In the genomic region with DNA sequence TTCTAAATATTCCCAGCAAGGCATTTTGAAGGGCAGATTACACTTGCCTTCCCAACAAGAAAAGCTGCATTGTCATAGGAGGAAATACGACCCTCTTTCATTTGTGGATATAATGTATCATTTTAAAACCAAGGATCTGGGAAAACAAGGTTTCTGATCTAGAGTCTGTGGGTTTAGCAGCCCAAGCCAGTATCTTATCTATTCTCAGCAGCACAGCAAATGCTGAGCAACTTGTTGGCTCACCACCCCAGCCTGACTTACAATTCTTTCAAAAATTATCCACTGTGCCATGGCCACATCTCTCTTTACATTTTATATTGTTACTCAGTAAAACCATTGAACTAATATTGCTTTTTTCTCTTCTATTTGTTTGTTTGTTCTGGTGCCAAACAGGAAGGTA, we compare ENCODE assay signal across 23 mouse cellular contexts. TPM values are rescaled to one million over a fixed set of nuclear protein-coding genes. Genes with fewer than 3 reads are reported as not detected.
A peak's percentile ranks its signal among the peaks of the same experiment; 100 is the strongest.
DNase-seq lines count a peak whose midpoint lies in the region; ATAC-seq and TF ChIP-seq lines count a peak whose summit lies in the region.
"Had no signal": no experiment of that assay in that cellular context is flagged by ENCODE, and none has a peak within 500 bp of the region (broad histone marks: within the 10 kb centered on the region; RNA-seq: fewer than 3 reads in every experiment).

No protein-coding gene starts in this region.

- H3K9me3 ChIP-seq in G1E (replicated peaks): no peaks in the 10 kb centered on the region
- no peaks in the 10 kb centered on the region for H3K9me3 ChIP-seq in liver, embryonic 11.5 days (ENCODE audit: control insufficient read depth, low read length)
- H3K9me3 ChIP-seq in liver, postnatal 0 days (ENCODE audit: low read length): no peaks in the 10 kb centered on the region
- no peaks in the 10 kb centered on the region for H3K9me3 ChIP-seq in hindbrain, embryonic 11.5 days (ENCODE audit: control insufficient read depth, low read length)
- H3K9me3 ChIP-seq in hindbrain, embryonic 16.5 days (ENCODE audit: control insufficient read depth, low read length): no peaks in the 10 kb centered on the region
- H3K9me3 ChIP-seq: embryonic facial prominence, embryonic 10.5 days; forebrain, embryonic 12.5 days; heart, embryonic 15.5 days; midbrain, embryonic 12.5 days had no signal

- ATAC-seq in G1E (ENCODE audit: extremely low read depth, insufficient number of reproducible peaks, low FRiP score, poor library complexity, severe bottlenecking): 0 out of 2 replicates have a peak, but pooled peaks have one; percentile 5
- ATAC-seq in liver, embryonic 11.5 days (replicated peaks; ENCODE audit: low FRiP score): peak; percentile 66
- peak; percentile 40 for ATAC-seq in liver, postnatal 0 days
- ATAC-seq in hindbrain, embryonic 11.5 days (ENCODE audit: low FRiP score): no peak
- ATAC-seq in hindbrain, embryonic 16.5 days: no peak
- ATAC-seq: activated CD4-positive, CD25-positive, alpha-beta regulatory T cell, adult 4 months; CD4-positive, CD25-positive, alpha-beta regulatory T cell, adult 4 months; intestine, postnatal 0 days had no signal

- WGBS in liver, embryonic 11.5 days: 26% methylated on average over 1 of the region's 1 CpGs
- WGBS in liver, postnatal 0 days (ENCODE audit: insufficient replicate concordance): 43% methylated on average over 1 of the region's 1 CpGs
- WGBS in hindbrain, embryonic 11.5 days: 77% methylated on average over 1 of the region's 1 CpGs
- 81% methylated on average over 1 of the region's 1 CpGs for WGBS in hindbrain, embryonic 16.5 days

- peak overlapping the region; percentile 64 for H3K27ac ChIP-seq in liver, embryonic 11.5 days (ENCODE audit: low read depth, low read length)
- H3K27ac ChIP-seq in liver, postnatal 0 days (ENCODE audit: low read depth): peak overlapping the region; percentile 46; the same call in 1 of the 2 replicates
- H3K27ac ChIP-seq in hindbrain, embryonic 11.5 days (ENCODE audit: low read depth, low read length): no peak overlapping the region
- no peak overlapping the region for H3K27ac ChIP-seq in hindbrain, embryonic 16.5 days (ENCODE audit: low read depth, low read length)
- H3K27ac ChIP-seq: embryonic facial prominence, embryonic 10.5 days; forebrain, embryonic 12.5 days; heart, adult 2 months; heart, embryonic 15.5 days; midbrain, embryonic 12.5 days had no signal

- H3K4me2 ChIP-seq in liver, embryonic 11.5 days: peak overlapping the region; percentile 51
- peak overlapping the region; percentile 24 for H3K4me2 ChIP-seq in liver, postnatal 0 days (ENCODE audit: low read depth, low read length)
- no peak overlapping the region for H3K4me2 ChIP-seq in hindbrain, embryonic 11.5 days (replicated peaks; ENCODE audit: low read depth, low read length)
- no peak overlapping the region for H3K4me2 ChIP-seq in hindbrain, embryonic 16.5 days (ENCODE audit: low read length)
- H3K4me2 ChIP-seq: forebrain, embryonic 12.5 days; heart, embryonic 15.5 days; midbrain, embryonic 12.5 days had no signal

- no peak for DNase-seq in G1E (ENCODE audit: low spot score)
- peak; percentile 54 for DNase-seq in c-Kit-positive CD71-positive TER-119-positive erythroid progenitor cells, embryonic 14.5 days (ENCODE audit: low spot score)
- no peak for DNase-seq in liver, embryonic 11.5 days (ENCODE audit: low spot score)
- DNase-seq in liver, postnatal 0 days: no peak
- no peak for DNase-seq in hindbrain, embryonic 11.5 days (ENCODE audit: low spot score)
- DNase-seq in right cerebral cortex, postnatal 10 days (ENCODE audit: low spot score in 2 of 2): no peak
- DNase-seq: adrenal gland, adult 8-10 months; cerebellum, adult 8-10 months; gastrocnemius, postnatal 36 days; heart, adult 2 months; layer of hippocampus, adult 9-11 months; lung, adult 18-20 months; lung, postnatal 10 days; right cerebral cortex, postnatal 25 days; spleen, adult 18-20 months had no signal

- TF ChIP-seq CTCF in G1E (IDR thresholded peaks at IDR 0.05; ENCODE audit: low read depth, low read length): no peak
- TF ChIP-seq CTCF in liver, postnatal 0 days (IDR thresholded peaks at IDR 0.05; ENCODE audit: low read depth): no peak

- H3K9ac ChIP-seq in liver, embryonic 11.5 days (ENCODE audit: low read depth, low read length): peak overlapping the region; percentile 21
- H3K9ac ChIP-seq in liver, postnatal 0 days (replicated peaks): no peak overlapping the region
- H3K9ac ChIP-seq in hindbrain, embryonic 11.5 days (ENCODE audit: low read depth, low read length): no peak overlapping the region
- H3K9ac ChIP-seq in hindbrain, embryonic 16.5 days (ENCODE audit: low read depth, low read length): no peak overlapping the region
- H3K9ac ChIP-seq: forebrain, embryonic 12.5 days; heart, embryonic 15.5 days; midbrain, embryonic 12.5 days had no signal

- TF ChIP-seq EP300 in liver, postnatal 0 days (IDR thresholded peaks at IDR 0.05; ENCODE audit: low read depth): peak; percentile 92

- peaks cover 5% of the 10 kb centered on the region for H3K27me3 ChIP-seq in G1E (ENCODE audit: insufficient read depth, low read length)
- no peaks in the 10 kb centered on the region for H3K27me3 ChIP-seq in liver, embryonic 11.5 days (replicated peaks; ENCODE audit: control insufficient read depth, insufficient read depth, low read length)
- peaks cover 5% of the 10 kb centered on the region; the same call in 1 of the 2 replicates for H3K27me3 ChIP-seq in liver, postnatal 0 days (ENCODE audit: insufficient read depth, low read length)
- no peaks in the 10 kb centered on the region for H3K27me3 ChIP-seq in hindbrain, embryonic 11.5 days (ENCODE audit: control insufficient read depth, insufficient read depth, low read length)
- no peaks in the 10 kb centered on the region for H3K27me3 ChIP-seq in hindbrain, embryonic 16.5 days (replicated peaks; ENCODE audit: control insufficient read depth, insufficient read depth, low read length)
- H3K27me3 ChIP-seq: forebrain, embryonic 12.5 days; midbrain, embryonic 12.5 days had no signal

- H3K4me3 ChIP-seq in G1E (ENCODE audit: low read depth, low read length): no peak overlapping the region
- H3K4me3 ChIP-seq in liver, embryonic 11.5 days (ENCODE audit: low read depth, low read length): no peak overlapping the region
- no peak overlapping the region for H3K4me3 ChIP-seq in liver, postnatal 0 days (ENCODE audit: low read depth, low read length)
- H3K4me3 ChIP-seq in hindbrain, embryonic 11.5 days (ENCODE audit: low read depth, low read length): no peak overlapping the region
- H3K4me3 ChIP-seq in hindbrain, embryonic 16.5 days (ENCODE audit: low read length): no peak overlapping the region
- H3K4me3 ChIP-seq: embryonic facial prominence, embryonic 10.5 days; forebrain, embryonic 12.5 days; heart, adult 2 months; heart, embryonic 15.5 days; midbrain, embryonic 12.5 days had no signal

- no peaks in the 10 kb centered on the region for H3K36me3 ChIP-seq in G1E (replicated peaks)
- no peaks in the 10 kb centered on the region for H3K36me3 ChIP-seq in liver, embryonic 11.5 days (ENCODE audit: control insufficient read depth, insufficient read depth, low read length)
- H3K36me3 ChIP-seq in liver, postnatal 0 days (replicated peaks; ENCODE audit: insufficient read depth, low read length): no peaks in the 10 kb centered on the region
- no peaks in the 10 kb centered on the region for H3K36me3 ChIP-seq in hindbrain, embryonic 11.5 days (ENCODE audit: control insufficient read depth, insufficient read depth, low read length)
- no peaks in the 10 kb centered on the region for H3K36me3 ChIP-seq in hindbrain, embryonic 16.5 days (ENCODE audit: control insufficient read depth, insufficient read depth, low read length)
- H3K36me3 ChIP-seq: embryonic facial prominence, embryonic 10.5 days; forebrain, embryonic 12.5 days; heart, embryonic 15.5 days; midbrain, embryonic 12.5 days had no signal

- H3K4me1 ChIP-seq in G1E (ENCODE audit: insufficient read depth, low read depth, low read length): peaks cover 39% of the 10 kb centered on the region
- peaks cover 31% of the 10 kb centered on the region for H3K4me1 ChIP-seq in liver, embryonic 11.5 days (replicated peaks; ENCODE audit: control insufficient read depth, insufficient read depth, low read length)
- peaks cover 17% of the 10 kb centered on the region for H3K4me1 ChIP-seq in liver, postnatal 0 days (ENCODE audit: insufficient read depth)
- H3K4me1 ChIP-seq in hindbrain, embryonic 11.5 days (replicated peaks; ENCODE audit: control insufficient read depth, insufficient read depth, low read length): no peaks in the 10 kb centered on the region
- H3K4me1 ChIP-seq in hindbrain, embryonic 16.5 days (ENCODE audit: control insufficient read depth, insufficient read depth, low read depth, low read length): peaks cover 7% of the 10 kb centered on the region; the same call in 1 of the 2 replicates

RNA-seq across cellular contexts. Expression of a gene that starts 27.9 kb away (rescaled TPM):
- total RNA-seq in G1E (2014; fragmentation: Nextera tagmentation) (5.1 and 5.6 TPM in 2 replicates), G1E (2017) (5.3 and 7.5 TPM in 2 replicates)
- polyA plus RNA-seq in G1E (2012): 2.7 and 3.6 TPM in 2 replicates
- polyA plus RNA-seq in liver, embryonic 11.5 days (2014; fragmentation: Nextera tagmentation; extraction: Ambion mirVana): 19.0 and 19.2 TPM in 2 replicates
- polyA plus RNA-seq in liver, postnatal 0 days (2015; fragmentation: Nextera tagmentation; extraction: Ambion mirVana): 2.3 and 4.0 TPM in 2 replicates
- 10.7 and 10.9 TPM in 2 replicates for polyA plus RNA-seq in hindbrain, embryonic 11.5 days (2014; fragmentation: Nextera tagmentation; extraction: Ambion mirVana)
- 3.6 and 4.6 TPM in 2 replicates for polyA plus RNA-seq in hindbrain, embryonic 16.5 days (2015; fragmentation: Nextera tagmentation; extraction: Ambion mirVana)
- polyA plus RNA-seq: activated CD4-positive, CD25-positive, alpha-beta regulatory T cell, adult 4 months had no signal

RNA-seq across cellular contexts. Expression of a gene that starts 27.9 kb away (rescaled TPM):
- 24.9 and 25.5 TPM in 2 replicates for total RNA-seq in G1E (2014; fragmentation: Nextera tagmentation)
- 31.0 and 39.3 TPM in 2 replicates for total RNA-seq in G1E (2017)
- polyA plus RNA-seq in G1E (2012): 20.0 and 22.1 TPM in 2 replicates
- 89.3 and 94.7 TPM in 2 replicates for polyA plus RNA-seq in liver, embryonic 11.5 days (2014; fragmentation: Nextera tagmentation; extraction: Ambion mirVana)
- 49.2 and 54.7 TPM in 2 replicates for polyA plus RNA-seq in liver, postnatal 0 days (2015; fragmentation: Nextera tagmentation; extraction: Ambion mirVana)
- polyA plus RNA-seq in hindbrain, embryonic 11.5 days (2014; fragmentation: Nextera tagmentation; extraction: Ambion mirVana): 41.8 and 42.4 TPM in 2 replicates
- 32.7 and 36.1 TPM in 2 replicates for polyA plus RNA-seq in hindbrain, embryonic 16.5 days (2015; fragmentation: Nextera tagmentation; extraction: Ambion mirVana)

Comparison
In these comparisons a context has a peak if more than half of its experiments do, and no peak if none do; other contexts are left out.
1. ATAC-seq: peak in G1E (single experiment), liver, embryonic 11.5 days (single experiment) and liver, postnatal 0 days (single experiment); none in hindbrain, embryonic 11.5 days (single experiment) and hindbrain, embryonic 16.5 days (single experiment).
2. H3K27ac ChIP-seq: peak in liver, embryonic 11.5 days (single experiment) and liver, postnatal 0 days (single experiment); none in hindbrain, embryonic 11.5 days (single experiment) and hindbrain, embryonic 16.5 days (single experiment).
3. H3K4me2 ChIP-seq: peak in liver, embryonic 11.5 days (single experiment) and liver, postnatal 0 days (single experiment); none in hindbrain, embryonic 11.5 days (single experiment) and hindbrain, embryonic 16.5 days (single experiment).